Mouse (Mus musculus) limb, embryonic 15.5 days (tissue): ENCODE measurements around the gene Mrpl4. TPM values are rescaled to one million over a fixed set of nuclear protein-coding genes. Genes with fewer than 3 reads are reported as not detected.

Experiments
- microRNA counts: library from miRNA; unstranded; fragments of <30 nt; microRNA quantifications from one replicate; lab custom pipeline; 2016
- microRNA-seq: library from miRNA; unstranded; fragments of <30 nt; microRNA quantifications from one replicate; pipeline ENCODE4, GENCODE M21; 2016
- polyA plus RNA-seq: library from polyadenylated mRNA; unstranded; fragments of >200 nt; fragmentation: Nextera tagmentation; extraction: Ambion mirVana; gene quantifications from 2 replicates; pipeline ENCODE4 v1.2.1, GENCODE M21; 2015

Mrpl4 gene
- polyA plus RNA-seq, 1 experiment from 2014 or later: 112 TPM

MicroRNA genes within 50 kb of the gene (microRNA counts, 519-probe panel; counts per million panel counts)
- 2,767 counts per million, percentile 61 among the panel's probes with 10 or more counts for microRNA mmu-miR-1900 (lab: Ali Mortazavi, UCI)

Small RNA genes within 50 kb of the gene (microRNA-seq; reads per million reads assigned to microRNA genes)
- gene Mir1900: not detected

Other genes starting within 250 kb of the Mrpl4 start
- 8.0 and 15.3 TPM in 2 replicates for gene Col5a3, start 187.7 kb upstream of the Mrpl4 start, polyA plus RNA-seq
- gene Rdh8, start 184.2 kb upstream of the Mrpl4 start, polyA plus RNA-seq: not detected in 2 replicates
- 9.5 and 11.8 TPM in 2 replicates for gene A230050P20Rik, start 134.1 kb upstream of the Mrpl4 start, polyA plus RNA-seq
- gene Angptl6, start 123.0 kb upstream of the Mrpl4 start, polyA plus RNA-seq: 4.6 and 5.0 TPM in 2 replicates
- 86.9 and 88.6 TPM in 2 replicates for gene Ppan, start 114.6 kb upstream of the Mrpl4 start, polyA plus RNA-seq
- 303 and 319 TPM in 2 replicates for gene Eif3g, start 104.1 kb upstream of the Mrpl4 start, polyA plus RNA-seq
- 79.7 and 82.3 TPM in 2 replicates for gene Dnmt1, start 42.9 kb upstream of the Mrpl4 start, polyA plus RNA-seq
- gene S1pr2, start 26.0 kb upstream of the Mrpl4 start, polyA plus RNA-seq: 62.0 and 65.1 TPM in 2 replicates
- 23.4 and 24.4 TPM in 2 replicates for gene Icam1, start 13.2 kb downstream of the Mrpl4 start, polyA plus RNA-seq
- 0.96 and 3.0 TPM in 2 replicates for gene Icam4, start 26.6 kb downstream of the Mrpl4 start, polyA plus RNA-seq
- 0.05 and 0.21 TPM in 2 replicates for gene Icam5, start 29.3 kb downstream of the Mrpl4 start, polyA plus RNA-seq
- gene Zglp1, start 64.4 kb downstream of the Mrpl4 start, polyA plus RNA-seq: 0.56 TPM in 1 of 2 replicates, not detected in the other
- gene Gm49373, start 70.4 kb downstream of the Mrpl4 start, polyA plus RNA-seq: 0.60 and 0.93 TPM in 2 replicates
- gene Fdx1l, start 70.9 kb downstream of the Mrpl4 start, polyA plus RNA-seq: 53.3 and 57.9 TPM in 2 replicates
- gene Gm38431, start 89.3 kb downstream of the Mrpl4 start, polyA plus RNA-seq: 1.2 and 1.6 TPM in 2 replicates
- gene Raver1, start 89.3 kb downstream of the Mrpl4 start, polyA plus RNA-seq: 49.6 and 55.0 TPM in 2 replicates
- gene Tyk2, start 128.5 kb downstream of the Mrpl4 start, polyA plus RNA-seq: 13.1 and 13.2 TPM in 2 replicates
- 298 and 326 TPM in 2 replicates for gene Cdc37, start 147.2 kb downstream of the Mrpl4 start, polyA plus RNA-seq
- 6.1 and 6.4 TPM in 2 replicates for gene Pde4a, start 163.0 kb downstream of the Mrpl4 start, polyA plus RNA-seq
- gene Keap1, start 236.6 kb downstream of the Mrpl4 start, polyA plus RNA-seq: 77.7 and 78.6 TPM in 2 replicates
- gene S1pr5, start 245.7 kb downstream of the Mrpl4 start, polyA plus RNA-seq: 6.2 and 6.3 TPM in 2 replicates